Mouse (Mus musculus): ENCODE results near the gene Cadm1. TPM values are rescaled to one million over a fixed set of nuclear protein-coding genes. Genes with fewer than 3 reads are reported as not detected.

Gene Cadm1
- total RNA-seq, 1 experiment from 2014 or later, result 31.9 TPM

DNA sequence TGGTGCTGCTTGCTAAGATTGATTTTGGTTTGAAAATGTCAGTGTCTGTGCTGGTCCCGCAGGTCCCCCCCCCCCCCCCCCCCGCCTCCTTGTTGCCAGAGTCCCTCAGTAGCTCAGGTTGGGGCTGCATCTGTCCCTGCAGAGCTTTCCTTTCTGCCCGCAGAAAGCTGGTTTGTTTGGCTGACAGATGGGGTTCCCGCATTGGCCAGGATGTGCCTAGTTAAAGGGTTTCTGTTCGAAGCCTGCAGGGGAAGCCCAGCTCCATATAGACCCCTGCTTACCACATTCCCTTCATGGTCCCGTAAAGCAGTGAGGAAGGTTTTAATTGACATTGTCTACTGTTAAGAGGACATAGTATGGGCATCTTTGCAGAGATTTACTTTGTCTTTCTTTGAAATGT is 78.9 kb downstream of the Cadm1 start:
- DNase-seq, result no peak

DNA sequence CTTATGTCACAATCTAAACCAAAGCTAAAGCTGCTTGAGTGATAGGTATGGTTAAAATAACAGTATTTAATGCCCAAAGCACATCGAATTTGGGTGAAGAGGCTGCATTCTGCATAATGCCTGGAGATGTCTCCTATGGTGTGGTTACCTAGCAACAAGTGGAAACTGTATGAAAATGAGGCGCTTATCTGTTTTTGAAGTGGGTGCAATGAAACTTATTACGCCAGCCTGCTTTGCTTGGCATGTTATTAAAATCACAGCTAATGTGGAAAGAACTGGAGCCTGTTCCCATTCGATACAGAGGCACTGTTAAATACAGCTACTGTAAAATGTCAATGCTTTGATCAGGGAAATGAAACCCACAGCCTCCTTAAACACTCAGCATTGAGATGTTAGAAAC is 79.5 kb downstream of the Cadm1 start:
- no peak for DNase-seq

DNA sequence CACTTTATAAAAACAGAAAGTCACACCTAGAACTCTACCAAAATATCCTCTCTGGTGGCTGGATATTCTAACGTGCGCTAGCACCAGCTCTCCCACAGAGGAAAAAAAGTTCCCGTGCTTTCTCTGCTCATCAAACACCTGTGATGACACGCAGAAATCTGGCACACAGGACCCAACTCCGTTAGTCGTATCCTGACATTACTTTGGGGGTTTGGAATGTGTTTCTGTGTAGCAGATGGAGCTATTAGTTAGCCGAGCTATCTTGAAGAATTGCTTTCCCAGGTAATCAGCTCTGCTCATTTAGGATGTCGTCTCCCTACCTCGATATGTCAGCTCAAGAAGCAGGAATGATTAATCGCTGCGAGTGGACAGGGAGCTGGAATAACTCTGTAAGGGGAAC is 80.3 kb downstream of the Cadm1 start:
- no peak for DNase-seq

DNA sequence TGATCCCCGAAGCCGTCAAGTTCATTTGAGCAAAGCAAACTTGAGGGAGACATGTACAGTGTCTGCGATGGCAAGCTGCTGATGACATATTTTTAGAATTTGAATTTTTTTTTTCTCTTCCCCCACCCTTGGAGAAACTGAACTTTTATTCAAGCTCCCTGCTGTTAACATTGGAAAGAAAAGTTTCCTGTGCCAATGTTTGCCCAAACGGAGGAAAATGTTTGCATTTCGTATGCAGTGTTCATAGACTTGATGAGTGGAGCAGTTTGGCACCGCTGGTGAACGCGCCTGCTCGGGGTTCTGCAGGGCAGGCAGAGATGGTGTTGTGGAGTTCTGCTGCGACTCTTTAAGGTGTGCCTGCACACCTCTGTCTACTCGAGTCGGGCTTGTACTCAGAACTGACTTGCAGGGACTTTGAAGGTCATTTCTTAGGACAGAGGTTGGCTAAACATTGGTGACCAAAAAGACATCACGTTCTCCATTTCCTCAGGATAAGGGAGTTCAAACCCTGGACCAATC is 83.0 kb downstream of the Cadm1 start:
- DNase-seq, result no peak

DNA sequence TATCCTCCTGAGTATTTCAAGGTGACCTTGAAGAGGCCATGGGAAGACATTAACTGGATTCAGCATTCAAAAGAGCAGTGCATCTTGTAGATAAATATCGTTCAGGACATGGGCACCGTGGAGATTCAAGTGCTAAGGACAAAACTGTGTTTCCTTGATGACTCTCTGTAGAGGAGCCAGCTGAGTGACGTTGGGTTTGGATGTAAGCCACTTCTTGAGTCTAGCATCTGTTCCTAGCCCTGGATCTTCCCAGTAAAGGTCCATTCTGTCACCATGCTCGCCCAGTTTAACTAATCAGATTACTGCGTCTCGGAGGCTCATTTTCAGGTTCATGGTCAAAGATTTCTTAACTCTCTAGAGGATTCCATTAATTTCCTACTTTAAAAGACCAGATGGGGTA is 85.1 kb downstream of the Cadm1 start:
- no peak for DNase-seq

DNA sequence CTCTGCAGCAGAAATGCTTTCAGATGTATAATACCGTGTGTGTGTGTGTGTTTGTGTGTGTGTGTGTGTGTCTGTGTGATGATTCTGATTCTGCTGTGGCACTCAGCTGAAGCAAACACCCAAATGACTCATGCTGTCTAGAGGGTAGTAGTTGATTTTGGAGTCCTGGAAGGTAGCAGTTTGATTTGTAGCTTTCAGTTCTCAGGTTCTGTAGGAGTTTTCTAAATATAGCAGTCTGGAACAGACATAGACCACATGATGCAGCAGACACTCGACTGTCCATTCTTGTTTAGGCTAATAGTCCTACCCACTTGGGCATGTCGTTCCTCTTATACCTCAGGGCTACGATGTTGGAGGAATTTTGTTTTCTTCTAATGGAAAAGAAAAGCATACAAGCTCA is 86.4 kb downstream of the Cadm1 start:
- DNase-seq, result no peak

DNA sequence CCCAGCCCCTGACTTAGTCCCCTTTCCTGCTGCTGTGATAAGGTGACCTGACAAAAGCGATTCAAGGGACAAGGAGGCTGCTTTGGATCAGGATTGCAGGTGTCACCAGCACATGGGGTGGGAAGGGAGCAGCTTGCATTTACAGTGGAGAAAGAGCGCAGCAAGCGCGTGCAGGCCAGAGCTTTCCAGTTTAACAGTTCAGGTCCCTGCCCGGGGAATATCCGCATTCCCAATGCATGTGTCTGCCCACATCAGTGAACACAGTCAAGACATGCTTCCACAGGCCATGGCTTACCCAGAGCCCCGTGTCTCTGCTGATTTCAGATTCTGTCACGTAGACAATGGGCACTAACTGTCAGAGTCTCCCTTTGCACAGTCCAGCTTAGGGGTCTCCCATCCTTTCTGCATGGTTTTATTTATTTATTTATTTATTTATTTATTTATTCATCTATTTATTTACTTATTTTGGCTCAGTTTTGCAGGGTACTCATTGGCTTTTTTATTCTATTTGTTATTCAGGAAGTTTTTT is 89.6 kb downstream of the Cadm1 start:
- DNase-seq, result no peak

DNA sequence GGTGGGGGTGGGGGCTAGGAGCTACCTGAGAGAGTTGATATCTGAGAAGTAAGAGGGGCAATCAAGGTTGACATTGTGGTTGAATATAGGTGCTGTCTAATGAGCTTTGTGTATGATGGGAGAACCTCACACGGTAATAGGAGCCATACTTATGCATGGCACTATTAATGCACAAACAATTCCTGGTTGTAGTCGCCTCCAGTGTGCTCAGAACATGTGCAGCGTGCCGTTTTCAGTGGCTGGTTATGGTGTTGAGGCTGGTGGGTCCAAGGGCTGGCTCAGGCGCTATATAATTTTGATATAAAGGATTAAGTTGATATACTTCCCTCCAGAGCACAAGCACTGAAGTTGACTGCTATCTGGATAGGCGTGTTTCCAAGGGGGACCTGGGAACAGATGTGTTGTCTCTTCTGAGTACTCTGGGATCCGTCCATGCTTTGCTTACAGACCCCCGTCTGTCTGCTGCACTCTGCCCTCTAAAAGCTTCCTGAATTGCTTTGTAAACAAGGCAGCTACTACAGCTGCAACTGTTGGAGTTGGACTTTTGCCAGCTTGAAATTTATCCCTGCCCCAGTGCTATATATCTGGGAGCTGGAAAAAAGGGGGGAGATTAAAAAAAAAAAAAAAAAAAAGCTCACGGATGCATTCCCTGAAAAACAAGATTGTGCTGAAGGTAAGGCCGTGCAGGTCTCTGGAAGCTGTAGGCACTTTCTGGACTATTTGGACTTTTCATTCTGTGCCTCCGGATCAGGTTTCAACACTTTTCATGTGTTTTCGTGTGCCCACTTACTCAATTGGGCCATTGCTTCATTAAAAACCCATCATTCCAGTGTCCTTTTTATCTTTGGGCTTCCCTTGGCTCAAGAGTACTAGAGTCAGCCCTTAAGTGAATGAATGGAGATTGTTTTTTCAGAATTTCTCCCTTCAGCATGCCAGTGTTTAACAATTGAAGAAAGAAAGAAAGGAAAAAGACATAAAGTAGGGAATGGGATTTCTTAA is 93.8 kb downstream of the Cadm1 start:
- DNase-seq, result no peak

DNA sequence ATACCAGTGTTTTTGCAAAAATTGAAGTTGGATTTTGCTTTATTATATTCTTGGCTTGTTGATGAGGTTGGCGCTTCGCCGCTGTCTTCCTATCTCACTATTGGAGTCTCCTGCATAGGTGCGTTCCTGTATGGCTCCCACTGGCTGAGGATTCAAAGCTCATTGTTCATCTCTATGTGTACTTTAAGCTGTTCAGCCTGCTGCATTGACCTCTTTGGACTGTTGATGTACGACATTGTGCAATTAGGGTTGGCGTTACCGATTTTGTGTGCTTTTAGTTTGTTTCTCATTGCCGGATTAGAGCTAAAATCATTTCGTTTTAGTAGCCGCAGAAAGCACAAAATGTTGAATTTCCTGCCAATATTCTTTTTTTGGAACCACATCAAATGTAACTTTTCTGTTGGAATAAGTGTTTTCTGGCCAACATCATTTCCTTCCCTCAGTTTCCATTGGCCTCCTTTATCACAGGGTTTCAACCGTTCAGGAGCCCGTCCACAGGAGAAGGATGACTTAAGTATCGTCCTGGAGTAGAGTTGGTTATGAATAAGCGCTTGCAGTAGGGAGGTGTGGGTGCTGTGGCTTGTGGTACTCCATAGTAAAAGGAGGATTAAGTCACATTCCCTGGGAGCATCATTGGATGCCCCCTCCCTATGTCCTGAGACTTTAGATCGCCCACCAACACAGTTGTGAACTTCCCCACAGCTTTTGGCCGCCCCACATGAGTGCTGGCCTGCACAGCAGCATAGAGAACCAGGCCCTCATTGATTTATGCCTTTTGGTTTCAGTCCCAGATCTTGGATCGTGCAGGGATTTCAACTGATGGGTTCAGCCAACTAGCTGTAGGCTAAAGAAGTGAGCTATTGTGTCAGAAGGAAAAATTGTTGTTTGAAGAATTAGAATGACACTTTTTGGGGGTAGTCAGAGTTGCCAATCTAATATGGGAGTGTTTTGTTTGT is 94.9 kb downstream of the Cadm1 start:
- peak; percentile 62 for DNase-seq

DNA sequence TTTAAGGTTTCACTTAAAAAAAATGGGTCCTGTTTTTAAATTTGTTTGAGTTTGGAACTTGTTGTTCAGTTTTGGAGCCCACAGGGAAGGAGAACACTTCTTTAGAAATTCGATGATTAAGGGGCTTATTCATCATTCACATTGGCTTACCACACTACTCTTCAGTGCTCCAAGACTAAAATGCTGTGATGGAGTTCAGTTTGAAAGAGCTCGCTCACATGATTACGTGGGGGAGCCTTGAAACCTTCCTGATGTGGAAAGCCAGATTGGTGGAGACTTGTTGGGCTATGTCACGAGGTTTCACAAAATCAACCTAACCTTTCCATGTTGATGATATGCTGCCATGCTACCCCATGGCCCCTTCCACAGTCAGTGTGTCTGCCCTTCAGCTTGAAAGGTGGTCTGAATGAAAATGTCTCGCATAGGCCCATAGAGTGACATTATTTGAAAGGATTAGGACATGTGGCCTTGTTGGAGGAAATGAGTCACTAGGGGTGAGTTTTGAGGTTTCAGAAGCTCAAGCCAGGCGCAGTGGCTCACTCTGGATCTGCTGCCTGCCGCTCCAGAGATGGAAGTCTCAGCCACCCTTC is 95.7 kb downstream of the Cadm1 start:
- DNase-seq, result no peak

DNA sequence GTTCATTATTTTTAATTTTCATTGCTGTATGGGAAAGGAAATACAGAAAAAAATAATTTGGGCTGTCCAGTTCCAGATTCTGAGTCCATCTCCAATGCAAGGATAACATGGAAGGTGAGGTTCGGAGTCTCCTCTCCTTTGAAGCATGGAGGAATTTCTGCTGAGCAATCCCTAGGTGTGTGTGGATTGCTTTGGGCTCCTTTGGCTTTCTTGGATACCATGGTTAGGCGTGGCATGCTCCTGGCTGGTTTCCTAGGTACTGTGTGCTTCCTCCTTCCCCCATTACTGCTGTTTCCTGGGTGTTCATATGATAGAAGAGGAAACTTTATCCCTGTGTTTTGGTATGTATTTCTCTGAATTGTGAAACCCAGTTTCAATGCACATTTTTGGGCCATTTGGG is 98.0 kb downstream of the Cadm1 start:
- no peak for DNase-seq

DNA sequence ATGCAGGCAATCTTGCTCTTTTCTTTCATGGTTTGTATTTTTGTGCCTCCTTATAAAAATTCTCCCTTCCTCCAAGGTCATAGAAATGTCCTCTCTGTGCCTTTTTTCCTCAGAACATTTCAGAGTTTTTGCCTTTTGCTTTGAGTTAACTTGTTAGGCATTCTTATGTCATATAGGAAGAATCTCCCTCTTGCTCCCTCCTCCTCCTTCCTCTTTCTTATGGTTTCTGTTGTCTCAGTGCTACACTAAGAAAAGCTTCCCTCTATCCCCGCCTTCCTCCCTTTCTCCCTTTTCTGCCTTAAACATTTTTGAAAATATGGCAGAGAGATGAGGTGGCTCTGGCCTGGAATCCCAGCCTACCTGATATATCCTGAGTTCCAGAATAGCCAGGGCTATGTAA is 98.6 kb downstream of the Cadm1 start:
- no peak for DNase-seq

DNA sequence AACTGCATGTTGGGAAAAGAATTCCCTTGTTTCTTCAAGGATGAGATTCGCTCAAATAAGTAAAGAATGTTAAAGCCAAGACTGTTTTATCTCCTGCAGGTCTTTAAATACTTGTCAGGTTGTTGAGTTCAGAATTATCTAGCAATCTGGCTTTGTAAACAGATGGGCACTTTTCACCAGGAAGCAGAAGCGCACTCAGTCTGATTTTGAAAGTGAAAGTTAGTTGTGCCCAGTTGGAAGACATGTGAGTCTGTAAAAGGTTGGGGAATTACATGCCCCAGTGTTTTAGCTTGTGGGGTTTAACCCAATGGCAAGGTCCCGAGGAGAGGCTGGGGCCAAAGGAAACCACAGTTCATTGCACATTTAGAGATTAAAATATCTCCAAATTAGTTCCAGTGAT is 104.7 kb downstream of the Cadm1 start:
- DNase-seq, result no peak

DNA sequence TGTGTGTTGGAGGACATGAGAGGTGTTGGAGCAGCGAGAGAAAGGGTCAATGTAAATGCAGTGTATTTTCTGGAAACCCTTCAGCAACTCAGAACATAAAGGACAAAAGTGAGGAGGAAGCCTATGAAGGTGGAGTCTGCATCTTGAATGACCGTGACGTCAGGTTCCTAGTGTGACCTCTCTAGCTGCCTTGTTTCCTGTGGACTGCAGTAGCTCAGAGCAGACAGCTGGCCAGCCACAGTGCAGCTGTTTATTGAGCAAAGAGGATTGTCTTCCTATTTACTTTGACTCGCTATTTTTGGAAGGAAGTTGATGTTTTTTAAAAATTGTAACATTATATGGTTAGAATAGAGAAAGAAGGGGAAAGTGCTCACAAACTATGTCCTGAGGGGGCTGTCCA is 112.7 kb downstream of the Cadm1 start:
- no peak for DNase-seq

DNA sequence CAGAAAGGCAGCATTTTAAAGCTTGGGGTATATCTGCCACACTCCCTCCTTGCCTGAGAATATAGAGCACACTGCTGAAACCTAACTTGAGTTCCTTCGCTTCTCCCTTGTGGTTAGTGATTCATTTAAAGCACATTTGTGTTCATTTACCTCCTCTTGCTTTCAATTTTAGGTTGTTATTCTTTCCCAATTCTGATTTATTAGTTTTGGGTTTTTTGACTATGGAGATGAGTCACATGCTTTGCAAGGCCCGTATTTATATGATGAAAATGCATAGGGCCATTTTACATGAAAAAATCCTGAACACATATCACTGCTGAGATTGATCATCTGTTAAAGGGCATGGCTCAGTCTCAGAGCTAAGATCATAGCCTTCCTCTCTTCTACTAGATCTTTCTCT is 115.1 kb downstream of the Cadm1 start:
- no peak for DNase-seq

DNA sequence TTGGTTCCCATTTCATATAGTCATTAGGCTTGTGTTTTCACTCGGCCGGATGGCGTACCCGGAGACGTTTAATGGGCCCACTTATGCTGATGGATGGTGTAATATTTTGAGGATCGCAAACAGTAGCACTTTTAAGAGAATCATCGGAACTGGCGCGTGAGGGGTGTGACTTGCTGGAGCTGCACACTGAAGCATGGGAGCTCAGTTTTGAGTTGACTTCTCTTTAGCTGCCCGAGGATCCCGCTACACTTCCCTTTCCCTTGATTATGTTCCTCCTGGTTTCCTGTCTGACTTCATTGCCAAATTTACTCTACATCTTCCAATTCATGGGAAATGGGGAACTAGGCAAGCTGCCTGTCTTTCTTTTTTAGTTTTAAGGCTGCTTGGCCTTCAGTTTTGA is 121.5 kb downstream of the Cadm1 start:
- no peak for DNase-seq

DNA sequence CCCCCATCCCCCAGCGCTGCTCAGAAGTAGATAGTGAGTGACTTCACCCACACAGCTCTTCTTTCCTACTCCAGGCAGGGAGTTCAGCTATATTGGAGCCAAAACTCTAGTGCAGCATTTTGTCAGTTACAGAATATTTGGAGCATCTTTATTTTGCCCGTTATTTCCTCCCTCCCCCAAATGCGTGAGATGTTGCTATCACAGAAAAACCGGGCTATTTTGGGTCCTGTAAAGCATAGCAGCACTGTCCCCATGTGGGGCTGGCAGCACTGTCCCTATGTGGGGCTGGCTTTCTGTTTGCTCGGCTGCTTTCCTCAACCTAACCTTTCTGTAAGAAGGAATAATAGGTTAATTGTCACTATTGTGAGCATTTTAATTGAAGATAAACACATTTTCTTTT is 122.2 kb downstream of the Cadm1 start:
- DNase-seq, result no peak

DNA sequence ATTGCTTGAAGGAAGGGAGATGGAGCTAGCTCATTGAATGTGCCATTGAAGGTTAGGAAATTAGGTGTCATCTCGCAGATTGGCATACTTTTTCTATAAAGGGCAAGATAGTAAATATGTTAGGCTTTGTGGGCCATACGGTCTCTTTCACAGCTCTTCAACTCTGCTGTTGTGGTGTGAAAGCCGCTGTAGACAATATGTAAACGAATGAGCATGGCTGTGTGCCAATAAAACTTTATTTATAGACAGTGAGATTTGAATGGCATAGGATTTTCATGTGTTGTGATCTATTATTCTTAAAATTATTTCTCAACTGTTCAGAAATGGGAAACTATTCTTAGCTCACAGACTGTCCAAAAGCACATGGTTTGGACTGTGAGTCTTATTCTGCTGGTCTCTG is 123.0 kb downstream of the Cadm1 start:
- DNase-seq, result no peak

DNA sequence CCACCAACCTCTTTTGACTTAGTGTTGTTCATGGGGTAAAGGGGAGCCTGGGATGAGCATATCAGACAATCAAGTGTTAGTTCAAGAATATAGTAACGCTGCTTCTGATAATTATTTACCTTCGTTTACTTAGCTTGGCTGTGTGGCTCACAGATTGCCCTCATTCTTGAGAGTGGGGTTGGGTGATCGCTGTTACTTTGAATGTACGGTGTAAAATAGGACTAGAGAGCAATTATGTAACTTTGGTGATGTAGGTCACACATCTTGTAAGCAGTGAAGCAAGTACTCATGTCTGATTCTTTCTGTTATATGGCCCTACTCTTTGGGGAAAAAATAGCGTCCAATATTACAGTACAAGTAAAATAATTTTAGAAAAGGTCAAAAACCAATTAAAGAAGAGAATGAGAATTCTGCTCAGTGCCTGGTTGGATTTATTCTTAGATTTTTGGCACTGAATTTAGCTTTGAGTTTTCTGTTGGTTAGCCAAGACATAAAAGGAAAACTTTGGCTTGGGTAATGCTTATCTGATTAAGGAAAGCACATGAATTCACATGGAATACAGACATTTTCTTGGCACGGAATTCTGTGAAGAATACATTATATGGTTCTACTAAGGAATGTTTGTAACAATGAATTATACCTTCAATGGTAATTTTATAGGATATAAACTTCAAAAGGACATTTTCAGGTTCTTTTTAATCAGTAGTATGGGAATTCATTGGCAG is 129.6 kb downstream of the Cadm1 start:
- DNase-seq, result no peak

DNA sequence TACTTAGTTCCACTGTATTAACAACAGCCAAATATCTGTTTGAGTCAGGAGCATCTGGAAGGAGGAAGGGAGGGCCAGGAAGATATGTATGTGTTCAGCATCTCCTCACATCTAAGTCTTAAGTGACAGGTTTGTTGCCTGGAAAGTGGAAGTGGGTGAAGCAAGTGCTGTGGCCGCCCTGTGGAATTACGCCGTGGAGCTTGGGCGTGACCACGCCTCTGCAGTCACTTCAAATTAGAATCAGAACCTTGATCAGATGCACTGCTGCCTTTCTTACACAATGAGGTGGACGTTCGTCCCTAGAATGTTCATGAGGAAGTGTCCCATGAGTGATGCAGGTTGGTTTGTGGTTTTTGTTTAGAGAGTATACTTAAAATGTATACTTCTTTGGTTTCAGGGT is 131.6 kb downstream of the Cadm1 start:
- DNase-seq, result no peak

DNA sequence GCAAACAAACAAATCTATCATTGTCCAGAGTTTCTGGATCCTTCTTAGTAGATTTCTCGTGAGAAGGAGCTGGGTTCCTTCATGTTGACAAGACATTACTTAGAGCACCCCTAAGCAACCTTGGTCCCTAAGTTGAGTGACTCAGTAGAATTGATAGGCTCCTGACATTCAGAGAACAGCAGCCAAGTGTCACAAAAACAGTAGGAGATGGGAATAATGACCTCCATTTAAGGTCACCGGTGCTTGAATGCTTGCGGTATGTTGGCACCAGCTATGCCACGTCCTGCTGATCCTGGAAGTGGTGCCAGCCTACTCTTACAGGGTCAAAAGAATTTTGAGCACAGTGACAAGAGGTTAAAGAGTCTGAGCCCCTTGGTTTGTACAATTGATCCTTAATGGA is 139.2 kb downstream of the Cadm1 start:
- DNase-seq, result peak; percentile 19

DNA sequence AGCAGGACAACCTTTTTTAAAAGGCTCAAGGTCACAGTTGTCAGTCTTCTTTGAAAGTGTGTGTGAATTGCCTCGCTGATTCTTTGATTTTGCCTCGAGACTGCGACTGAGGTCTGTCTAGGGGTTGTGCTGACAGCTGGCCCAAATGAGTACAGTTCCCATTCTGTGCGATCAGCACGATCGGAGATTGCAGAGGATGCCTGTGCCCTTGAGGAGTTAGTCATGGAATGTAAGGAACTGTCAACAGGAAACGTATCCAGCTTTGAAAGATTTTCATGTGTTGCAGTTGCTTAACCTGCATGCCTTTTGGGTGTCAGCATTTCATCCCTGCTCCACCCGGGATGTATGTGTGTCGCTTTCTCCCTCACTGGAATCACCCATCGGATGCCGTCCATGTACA is 141.6 kb downstream of the Cadm1 start:
- DNase-seq, result no peak

All from adrenal gland, postnatal 14 days (tissue).